Mouse (Mus musculus) liver, postnatal 0 days (tissue): Measurements from ENCODE around the gene Aox4. TPM values are rescaled to one million over a fixed set of nuclear protein-coding genes. Genes with fewer than 3 reads are reported as not detected.

Experiments
- ATAC-seq: fragments of 200-750 bp; cut with Nextera tagmentation; 2 replicates; pipeline ENCODE4 v1.8.0; 2017; ENCODE audit warnings: mild to moderate bottlenecking, moderate library complexity
- DNase-seq: peaks from one replicate; pipeline ENCODE4 v3.0.0-alpha.2; 2016
- H3K27ac ChIP-seq: fragments of 300-500 bp; sonication (generic); 2 replicates; pipeline ENCODE4 v1.5.1; 2014; ENCODE audit warnings: antibody characterized with exemption, moderate library complexity, mild to moderate bottlenecking, low read depth
- H3K27me3 ChIP-seq: fragments of 300-500 bp; sonication (generic); 2 replicates; pipeline ENCODE4 v1.6.1; 2014; ENCODE audit warnings: low read length, control low read depth, mixed read lengths; ENCODE audit not compliant: insufficient read depth
- H3K36me3 ChIP-seq: fragments of 300-500 bp; sonication (generic); replicated peaks from 2 replicates; pipeline ENCODE4 v1.6.1; 2014; ENCODE audit warnings: mild to moderate bottlenecking, control low read depth, low read length, moderate library complexity, mixed read lengths; ENCODE audit not compliant: insufficient read depth
- H3K4me1 ChIP-seq: fragments of 300-500 bp; sonication (generic); 2 replicates; pipeline ENCODE4 v1.6.1; 2014; ENCODE audit warnings: antibody characterized with exemption, mild to moderate bottlenecking, control low read depth; ENCODE audit not compliant: insufficient read depth
- H3K4me2 ChIP-seq: fragments of 300-500 bp; sonication (generic); 2 replicates; pipeline ENCODE4 v1.6.1; 2014; ENCODE audit warnings: low read depth, mild to moderate bottlenecking, low read length, moderate library complexity, mixed read lengths
- H3K4me3 ChIP-seq: fragments of 300-500 bp; sonication (generic); 2 replicates; pipeline ENCODE4 v1.5.1; 2014; ENCODE audit warnings: low read depth, low read length
- H3K9ac ChIP-seq: fragments of 300-500 bp; sonication (generic); replicated peaks from 2 replicates; pipeline ENCODE4 v1.6.1; 2014; ENCODE audit warnings: mild to moderate bottlenecking, moderate library complexity
- H3K9me3 ChIP-seq: fragments of 300-500 bp; sonication (generic); 2 replicates; pipeline ENCODE4 v1.6.1; 2016; ENCODE audit warnings: mild to moderate bottlenecking, control low read depth, low read length, mixed read lengths
- CTCF ChIP-seq: sonication (generic); IDR thresholded peaks from 2 replicates; pipeline ENCODE4 v1.5.1; 2016; ENCODE audit warnings: antibody characterized with exemption, low read depth
- EP300 ChIP-seq: IDR thresholded peaks from 2 replicates; pipeline ENCODE4 v1.6.1; 2016; ENCODE audit warnings: antibody characterized with exemption, low read depth, mild to moderate bottlenecking
- whole genome bisulfite sequencing: fragments of 180-500 bp; shearing (Covaris S2); extraction: QIAGEN DNeasy Blood & Tissue Kit; methylation state at CpG from one replicate; pipeline ENCODE4 v1.1.7; 2014; ENCODE audit not compliant: insufficient replicate concordance; 5-methylcytosine and 5-hydroxymethylcytosine counted together
- polyA plus RNA-seq: library from polyadenylated mRNA; unstranded; fragments of >200 nt; fragmentation: Nextera tagmentation; extraction: Ambion mirVana; gene quantifications from 2 replicates; pipeline ENCODE4 v1.2.1, GENCODE M21; 2015

Gene Aox4
- polyA plus RNA-seq, 1 experiment from 2014 or later = not detected

DNA sequence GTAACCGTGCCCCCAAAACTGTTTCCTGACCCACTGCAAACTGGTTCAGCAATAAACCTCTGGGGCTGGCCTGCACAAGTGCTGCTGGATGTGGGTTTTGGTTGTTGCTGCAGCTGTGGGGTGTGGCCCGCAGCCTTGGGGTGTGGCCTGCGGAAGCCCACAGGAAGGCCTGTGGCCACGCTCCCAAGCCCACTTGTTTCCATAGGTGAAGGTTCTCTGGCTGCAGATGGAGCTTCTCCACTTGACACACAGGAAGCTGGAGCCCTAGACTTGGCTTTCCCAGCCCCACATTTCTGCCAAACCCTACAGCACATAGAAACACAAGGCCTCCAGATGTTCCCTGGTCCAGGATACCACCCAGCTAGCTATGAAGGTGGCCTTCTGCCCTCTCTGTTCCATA is 93.5 kb downstream of the Aox4 start:
- Histone ChIP-seq H3K9me3 (no peaks in the 10 kb centered on the region), H3K4me1 (0 out of 2 replicates have a peak, but pooled peaks cover 3% of the 10 kb centered on the region), H3K27ac (no peak overlapping the region; the same call in 1 of the 2 replicates), H3K9ac (no peak overlapping the region), H3K4me2 (no peak overlapping the region), H3K27me3 (no peaks in the 10 kb centered on the region), H3K4me3 (no peak overlapping the region), H3K36me3 (no peaks in the 10 kb centered on the region)
- ATAC-seq (peak; percentile 21; the same call in 1 of the 2 replicates), DNase-seq (peak; percentile 44)
- TF ChIP-seq EP300 (no peak), CTCF (no peak)
- WGBS = 40% methylated on average over 4 of the region's 4 CpGs

DNA sequence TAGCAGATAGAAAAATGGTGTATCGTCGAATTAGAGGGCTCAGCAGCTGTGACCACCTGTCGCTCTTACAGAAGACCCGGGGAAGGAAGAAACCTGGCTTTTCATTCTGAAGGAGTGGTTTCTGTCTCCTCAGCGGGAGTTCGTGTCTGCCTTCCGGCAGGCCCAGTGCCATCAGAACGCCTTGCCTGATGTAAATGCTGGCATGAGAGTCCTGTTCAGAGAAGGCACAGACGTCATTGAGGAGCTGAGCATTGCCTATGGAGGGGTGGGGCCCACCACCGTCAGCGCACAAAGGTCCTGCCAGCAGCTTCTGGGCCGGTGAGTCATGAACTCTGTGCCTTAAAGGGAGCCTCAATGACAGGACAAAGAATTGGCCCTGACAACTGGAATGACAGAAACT is 94.1 kb downstream of the Aox4 start:
- TF ChIP-seq CTCF (no peak), EP300 (no peak)
- Histone ChIP-seq H3K27me3 (no peaks in the 10 kb centered on the region), H3K36me3 (no peaks in the 10 kb centered on the region), H3K4me2 (no peak overlapping the region), H3K9me3 (no peaks in the 10 kb centered on the region), H3K4me1 (0 out of 2 replicates have a peak, but pooled peaks cover 3% of the 10 kb centered on the region), H3K4me3 (no peak overlapping the region), H3K27ac (no peak overlapping the region), H3K9ac (no peak overlapping the region)
- ATAC-seq = no peak
- no peak for DNase-seq
- WGBS = 66% methylated on average over 12 of the region's 12 CpGs

DNA sequence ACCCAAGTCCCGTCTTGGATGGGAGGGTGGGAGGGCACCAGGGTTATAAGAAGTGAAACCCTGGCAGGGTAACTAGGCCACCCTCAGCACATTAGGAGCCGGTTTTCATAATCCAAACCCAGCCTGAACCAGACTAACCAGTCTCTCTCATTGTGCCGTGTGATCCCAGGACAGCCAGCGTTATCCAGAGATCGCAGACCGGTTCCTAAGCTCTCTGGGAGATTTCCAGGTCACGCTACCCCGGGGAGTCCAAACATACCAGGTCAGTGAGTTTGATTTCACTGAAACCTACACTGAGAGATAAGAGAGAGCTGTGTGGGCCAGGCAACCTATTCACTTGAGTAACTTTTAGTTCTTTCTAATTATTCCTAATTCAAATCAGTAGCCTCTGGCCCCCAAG is 97.0 kb downstream of the Aox4 start:
- ATAC-seq (no peak), DNase-seq (no peak)
- Histone ChIP-seq H3K27me3 (no peaks in the 10 kb centered on the region), H3K9me3 (no peaks in the 10 kb centered on the region), H3K4me2 (no peak overlapping the region), H3K4me3 (no peak overlapping the region), H3K9ac (no peak overlapping the region), H3K27ac (no peak overlapping the region), H3K4me1 (0 out of 2 replicates have a peak, but pooled peaks cover 3% of the 10 kb centered on the region), H3K36me3 (no peaks in the 10 kb centered on the region)
- 62% methylated on average over 8 of the region's 8 CpGs for WGBS
- TF ChIP-seq CTCF = no peak
- TF ChIP-seq EP300 = no peak

DNA sequence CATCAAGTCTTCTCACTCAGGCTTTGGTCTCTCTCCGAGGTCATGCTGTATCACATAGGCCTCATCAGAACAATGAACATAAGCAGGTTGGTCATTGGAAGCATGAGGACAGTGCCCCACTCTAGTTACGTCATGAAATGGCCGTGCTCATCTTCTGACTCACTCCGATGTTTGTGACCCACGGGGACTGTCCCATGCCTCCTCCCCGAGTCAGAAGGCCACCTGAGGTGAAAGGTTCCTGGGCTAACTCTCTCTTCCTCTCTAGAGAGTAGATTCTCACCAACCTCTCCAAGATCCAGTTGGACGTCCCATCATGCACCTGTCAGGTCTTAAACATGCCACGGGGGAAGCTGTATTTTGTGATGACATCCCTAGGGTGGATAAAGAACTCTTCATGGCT is 98.4 kb downstream of the Aox4 start:
- Histone ChIP-seq H3K4me1 (0 out of 2 replicates have a peak, but pooled peaks cover 3% of the 10 kb centered on the region), H3K4me2 (no peak overlapping the region), H3K9me3 (no peaks in the 10 kb centered on the region), H3K9ac (no peak overlapping the region), H3K27me3 (no peaks in the 10 kb centered on the region), H3K27ac (no peak overlapping the region), H3K36me3 (no peaks in the 10 kb centered on the region), H3K4me3 (no peak overlapping the region)
- 76% methylated on average over 8 of the region's 8 CpGs for WGBS
- DNase-seq (no peak), ATAC-seq (no peak)
- no peak for TF ChIP-seq CTCF
- TF ChIP-seq EP300 = no peak

DNA sequence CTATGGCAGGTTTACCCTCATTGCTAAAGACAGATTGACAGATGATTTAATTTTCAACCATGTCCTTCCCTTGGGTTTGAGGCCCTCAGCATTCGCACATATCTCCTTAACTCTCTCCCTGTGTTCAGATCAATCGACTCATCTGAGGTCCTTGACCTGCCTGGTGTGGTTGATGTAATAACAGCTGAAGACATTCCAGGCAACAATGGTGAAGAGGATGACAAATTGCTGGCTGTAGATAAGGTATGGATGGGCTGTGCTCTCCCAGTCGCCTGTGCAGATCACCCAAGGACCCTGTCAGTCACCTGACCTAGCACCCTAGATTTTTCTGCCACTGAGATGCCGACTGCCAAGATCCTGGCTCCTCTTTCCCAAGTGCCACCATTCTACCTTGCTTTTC is 99.7 kb downstream of the Aox4 start:
- Histone ChIP-seq H3K36me3 (no peaks in the 10 kb centered on the region), H3K9ac (no peak overlapping the region), H3K27ac (no peak overlapping the region), H3K27me3 (no peaks in the 10 kb centered on the region), H3K4me2 (no peak overlapping the region), H3K9me3 (no peaks in the 10 kb centered on the region), H3K4me1 (no peaks in the 10 kb centered on the region), H3K4me3 (no peak overlapping the region)
- 59% methylated on average over 4 of the region's 4 CpGs for WGBS
- DNase-seq (no peak), ATAC-seq (no peak)
- no peak for TF ChIP-seq EP300
- no peak for TF ChIP-seq CTCF

DNA sequence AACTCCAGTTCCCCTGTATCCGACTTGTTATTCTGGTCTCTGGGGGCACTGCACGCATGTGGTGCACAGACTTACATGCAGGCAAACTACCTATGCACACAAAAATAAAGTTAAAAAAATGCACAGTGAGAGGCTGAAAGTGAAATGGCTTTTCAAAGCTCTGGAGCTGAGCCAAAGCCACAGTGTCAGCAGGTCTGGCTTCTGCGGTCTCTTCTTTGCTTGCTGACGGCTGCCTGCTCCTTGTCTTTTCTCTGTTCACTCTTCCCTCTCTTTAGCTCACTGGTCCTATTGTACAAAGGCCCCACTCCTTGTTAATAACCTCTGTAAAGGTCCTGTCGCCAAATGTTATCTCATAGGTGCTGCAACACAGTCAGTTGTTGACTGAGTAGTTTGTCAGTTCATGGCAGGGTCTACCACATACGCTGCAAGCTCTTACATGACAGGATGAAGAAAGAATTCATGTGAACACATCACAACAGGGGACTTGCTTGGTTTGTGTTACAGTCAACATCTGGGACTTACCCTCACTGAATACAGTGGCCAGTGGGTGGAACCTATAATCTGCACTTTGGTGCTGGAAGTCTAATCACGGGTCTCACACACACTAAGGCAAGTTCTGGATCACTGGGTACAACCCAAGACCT is 101.1 kb downstream of the Aox4 start:
- Histone ChIP-seq H3K9me3 (no peaks in the 10 kb centered on the region), H3K36me3 (no peaks in the 10 kb centered on the region), H3K4me2 (no peak overlapping the region), H3K27me3 (no peaks in the 10 kb centered on the region), H3K27ac (no peak overlapping the region), H3K4me1 (no peaks in the 10 kb centered on the region), H3K9ac (no peak overlapping the region), H3K4me3 (no peak overlapping the region)
- 66% methylated on average over 7 of the region's 7 CpGs for WGBS
- DNase-seq = no peak
- TF ChIP-seq CTCF (no peak), EP300 (no peak)
- no peak for ATAC-seq

DNA sequence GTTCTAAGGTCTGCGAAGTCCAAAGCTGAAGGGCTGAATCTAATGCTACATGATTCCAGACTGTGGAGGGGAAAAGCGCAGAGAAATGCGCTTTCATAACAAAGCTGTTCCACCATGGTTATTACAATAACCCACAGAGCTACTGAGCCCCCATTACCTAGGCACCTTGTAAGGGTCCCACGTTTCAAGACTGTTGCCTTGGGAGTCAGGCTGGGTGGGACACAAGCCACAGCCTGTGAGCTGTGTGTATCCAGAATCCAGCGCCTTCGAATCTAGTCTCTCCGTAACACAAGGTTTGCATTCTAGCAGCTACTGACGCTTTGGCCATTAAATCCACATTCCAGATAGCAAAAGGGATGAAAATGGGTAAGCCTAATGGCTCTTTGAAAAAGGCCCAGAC is 103.0 kb downstream of the Aox4 start:
- Histone ChIP-seq H3K9ac (no peak overlapping the region), H3K9me3 (no peaks in the 10 kb centered on the region), H3K4me2 (no peak overlapping the region), H3K4me3 (no peak overlapping the region), H3K36me3 (no peaks in the 10 kb centered on the region), H3K27me3 (no peaks in the 10 kb centered on the region), H3K4me1 (no peaks in the 10 kb centered on the region), H3K27ac (no peak overlapping the region)
- DNase-seq (no peak), ATAC-seq (no peak)
- no peak for TF ChIP-seq EP300
- TF ChIP-seq CTCF = no peak
- WGBS = 85% methylated on average over 8 of the region's 8 CpGs
